Mouse (Mus musculus) spleen, postnatal 36 days (tissue): Measurements from ENCODE around the gene Olfr798.

Experiments
- DNase-seq, 2 experiments: peaks; one replicate each; pipeline ENCODE4 v3.0.0; 2022; ENCODE audit warnings: low spot score in 2 of 2, mixed read lengths in 1 of 2

Gene Olfr798

GRCm38 (mm10) chr10:129627834-129628233, at the start of gene Olfr798:
Gene Olfr798, minus strand, starts transcription at chr10:129627934.
- no peak for DNase-seq

- no peak for DNase-seq
Observed at GRCm38 (mm10) chr10:129673765-129674164, 46.0 kb upstream of the Olfr798 start, which contains the start of gene Olfr801. Gene Olfr801, minus strand, starts transcription at chr10:129673865.

- DNase-seq, result no peak
Observed at GRCm38 (mm10) chr10:129657394-129657793, 29.7 kb upstream of the Olfr798 start, which contains the start of gene Olfr800. Gene Olfr800, plus strand, starts transcription at chr10:129657694.

- DNase-seq, result no peak
Observed at GRCm38 (mm10) chr10:129651763-129652162, 24.0 kb upstream of the Olfr798 start.

- DNase-seq, result no peak
Observed at GRCm38 (mm10) chr10:129637184-129637583, 9.4 kb upstream of the Olfr798 start, which contains the start of gene Olfr799. Gene Olfr799, plus strand, starts transcription at chr10:129637484.

GRCm38 (mm10) chr10:129623251-129623650, 4.5 kb downstream of the Olfr798 start:
- no peak for DNase-seq

GRCm38 (mm10) chr10:129621724-129622123, 6.0 kb downstream of the Olfr798 start:
- no peak for DNase-seq

- DNase-seq, result no peak
Observed at GRCm38 (mm10) chr10:129612470-129612869, 15.3 kb downstream of the Olfr798 start, which contains the start of gene Olfr796. Gene Olfr796, minus strand, starts transcription at chr10:129612570.

GRCm38 (mm10) chr10:129577066-129577465, 50.7 kb downstream of the Olfr798 start:
- DNase-seq, result no peak
